Mouse (Mus musculus) liver, postnatal 0 days (tissue): ENCODE data around the gene Sdk1.

Source experiments
- CTCF ChIP-seq: sonication (generic); IDR thresholded peaks from 2 replicates; pipeline ENCODE4 v1.5.1; 2016; ENCODE audit warnings: antibody characterized with exemption, low read depth
- EP300 ChIP-seq: IDR thresholded peaks from 2 replicates; pipeline ENCODE4 v1.6.1; 2016; ENCODE audit warnings: antibody characterized with exemption, low read depth, mild to moderate bottlenecking

DNA sequence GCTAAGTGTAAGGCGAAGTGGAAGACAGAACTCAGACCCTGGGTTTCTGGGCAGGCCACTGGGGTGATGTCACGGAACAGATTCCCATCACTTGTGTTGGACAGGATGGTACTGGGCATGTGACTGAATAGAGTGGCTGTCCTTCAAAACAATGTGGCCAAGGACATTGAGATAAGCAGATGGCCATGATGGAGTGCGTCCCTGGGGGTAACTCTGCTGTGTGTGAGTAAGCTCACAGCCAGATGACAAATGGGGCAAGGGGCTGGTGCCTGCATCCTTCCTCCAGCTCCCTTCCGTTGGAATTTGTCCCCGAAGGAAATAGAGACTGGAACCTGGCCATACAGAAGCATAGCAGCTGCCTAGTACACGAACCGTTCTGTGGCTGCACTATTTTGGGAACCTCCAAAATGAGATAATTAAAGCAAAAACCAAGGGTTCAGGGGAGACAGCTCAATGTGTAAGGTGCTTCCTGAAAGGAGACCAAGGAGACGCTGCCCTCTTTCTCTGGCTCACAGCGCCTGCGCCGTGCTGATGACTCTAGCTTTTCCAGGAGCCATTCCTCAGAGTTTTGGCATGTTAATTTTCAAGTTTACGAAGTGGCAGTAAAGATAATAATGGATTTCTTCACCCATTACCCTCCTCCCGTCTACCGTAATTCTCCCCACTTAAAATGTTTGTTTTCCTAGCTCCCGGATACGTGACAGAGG is 661.4 kb downstream of the Sdk1 start:
- TF ChIP-seq CTCF: no peak
- no peak for TF ChIP-seq EP300
